Mouse (Mus musculus) 3T3-L1 (cell line): ENCODE measurements around the gene Dok4.
"Not testable (repeated sequence)": the region's sequence is repeated elsewhere in the genome, so short reads cannot be mapped to it uniquely, and the experiment has no call there.

Experiments used
- DNase-seq: peaks from one replicate; pipeline ENCODE4 v3.0.0-alpha.2; 2015; ENCODE audit warnings: low read depth, low spot score

The Dok4 gene

GRCm38 (mm10) chr8:94841183-94841582, 34.9 kb downstream of the Dok4 start:
- no peak for DNase-seq

- peak; percentile 56 for DNase-seq
Measured at GRCm38 (mm10) chr8:94838600-94838999, 37.5 kb downstream of the Dok4 start.

DNA sequence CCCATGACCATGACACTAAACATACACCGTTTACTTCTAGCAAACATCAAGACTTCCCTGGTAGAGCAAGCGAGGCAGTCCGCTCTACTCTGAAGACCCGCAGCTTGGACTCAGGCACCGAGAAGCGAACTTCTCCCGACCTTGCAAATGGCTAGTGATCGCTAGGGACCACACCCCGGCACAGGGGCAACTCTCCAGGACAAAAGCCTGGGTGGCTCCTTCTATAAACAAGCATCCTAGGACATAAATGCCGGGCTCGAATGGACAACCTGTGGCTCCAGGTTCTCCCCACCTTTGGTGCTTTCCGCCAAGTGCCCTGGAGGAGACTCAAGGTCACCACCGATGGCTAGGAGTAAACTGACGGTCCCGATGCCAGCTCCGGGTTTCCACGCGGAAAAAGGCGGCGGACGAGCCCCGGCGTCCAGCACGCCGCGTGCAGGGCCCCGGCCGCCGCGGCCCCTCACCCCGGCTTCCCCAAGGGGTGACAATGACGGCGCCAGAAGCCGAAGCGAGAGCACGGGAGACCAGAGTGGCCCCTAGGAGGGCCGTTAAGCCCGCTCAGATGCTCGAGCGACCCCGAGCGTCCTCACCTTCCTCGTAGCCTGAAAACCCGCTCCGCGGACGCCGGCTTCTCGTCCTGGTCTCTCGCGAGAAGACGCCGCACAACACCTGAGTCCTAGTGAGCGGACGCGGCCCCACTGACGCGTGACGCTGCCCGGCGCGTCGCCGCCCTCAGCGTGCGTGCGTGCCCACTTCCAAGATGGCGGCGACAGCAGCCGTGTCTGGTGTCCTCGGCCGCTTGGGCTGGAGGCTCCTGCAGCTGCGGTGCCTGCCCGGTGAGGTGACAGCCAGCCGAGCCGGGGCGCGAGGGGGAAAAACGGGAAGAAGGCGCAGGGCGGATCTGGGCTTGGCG, 38.2 kb downstream of the Dok4 start, which contains the start of the genes Coq9 and Ciapin1:
Coq9 (plus strand) TSS at position 660 of the 913 bp plus-strand sequence.
Ciapin1 (minus strand) TSS at position 697 of the 913 bp plus-strand sequence.
- peak; percentile 95 for DNase-seq

DNA sequence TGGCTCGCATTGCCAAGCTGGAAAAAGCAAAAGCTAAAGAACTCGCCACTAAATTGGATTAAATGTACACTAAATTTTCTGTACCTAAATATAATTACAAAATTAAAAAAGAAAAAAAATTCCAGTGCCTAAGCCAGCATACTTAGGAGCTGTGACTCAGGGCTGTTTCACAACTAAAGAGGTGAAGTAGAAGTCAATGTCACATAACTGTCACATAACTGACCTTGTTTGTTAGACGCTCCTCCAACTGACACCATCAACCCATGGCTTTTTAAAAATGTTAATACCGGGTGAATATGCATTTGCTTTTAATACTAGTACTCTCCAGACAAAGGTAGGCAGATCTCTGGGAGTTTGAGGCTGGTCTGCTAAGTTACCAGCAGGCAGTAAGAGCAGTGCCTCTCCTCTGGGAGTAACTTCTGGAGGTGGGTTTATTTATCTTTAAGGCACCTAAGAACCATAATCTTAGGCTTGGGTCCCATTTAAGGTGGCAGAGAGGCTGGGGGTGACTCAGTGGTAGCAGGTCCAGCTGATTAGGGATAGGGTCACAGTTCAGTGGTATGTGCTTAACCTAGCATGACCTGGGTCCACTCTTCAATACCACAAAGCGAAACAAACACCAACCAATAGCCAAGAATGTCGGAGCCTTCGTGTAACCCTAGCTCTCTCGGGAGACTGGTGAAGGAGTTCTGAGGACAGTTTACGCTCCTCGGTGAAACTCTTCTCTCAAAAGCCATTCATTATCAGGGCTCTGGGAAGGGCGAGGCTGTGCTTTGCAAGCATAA, 39.5 kb downstream of the Dok4 start:
- DNase-seq, result peak; percentile 32

GRCm38 (mm10) chr8:94835751-94836150, 40.4 kb downstream of the Dok4 start:
- DNase-seq, result not testable (repeated sequence)

- not testable (repeated sequence) for DNase-seq
Measured at GRCm38 (mm10) chr8:94833901-94834405, 42.2 kb downstream of the Dok4 start.

- DNase-seq, result peak; percentile 46
Measured at GRCm38 (mm10) chr8:94828284-94828683, 47.8 kb downstream of the Dok4 start.

DNA sequence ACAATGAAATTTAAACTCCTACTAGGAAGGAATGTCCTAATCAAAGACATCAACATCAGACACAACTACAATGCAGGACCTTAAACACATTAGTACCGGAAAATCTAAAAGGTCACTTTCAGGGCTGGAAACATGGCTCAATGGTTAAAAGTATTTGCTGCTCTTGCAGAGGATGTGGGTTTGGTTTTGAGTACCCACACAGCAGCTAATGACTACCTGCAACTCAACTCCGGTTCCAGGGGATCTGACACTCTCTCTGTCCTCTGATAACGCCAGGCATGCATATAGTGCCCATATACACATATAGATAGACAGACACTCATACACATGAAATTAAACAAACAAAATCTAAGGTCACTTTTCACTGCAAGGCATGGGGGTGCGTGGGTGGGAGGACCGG, 49.9 kb downstream of the Dok4 start:
- no peak for DNase-seq

- DNase-seq, result peak; percentile 48
Measured at GRCm38 (mm10) chr8:94825170-94825569, 51.0 kb downstream of the Dok4 start.

- peak; percentile 78 for DNase-seq
Measured at GRCm38 (mm10) chr8:94822637-94823560, 53.2 kb downstream of the Dok4 start.

DNA sequence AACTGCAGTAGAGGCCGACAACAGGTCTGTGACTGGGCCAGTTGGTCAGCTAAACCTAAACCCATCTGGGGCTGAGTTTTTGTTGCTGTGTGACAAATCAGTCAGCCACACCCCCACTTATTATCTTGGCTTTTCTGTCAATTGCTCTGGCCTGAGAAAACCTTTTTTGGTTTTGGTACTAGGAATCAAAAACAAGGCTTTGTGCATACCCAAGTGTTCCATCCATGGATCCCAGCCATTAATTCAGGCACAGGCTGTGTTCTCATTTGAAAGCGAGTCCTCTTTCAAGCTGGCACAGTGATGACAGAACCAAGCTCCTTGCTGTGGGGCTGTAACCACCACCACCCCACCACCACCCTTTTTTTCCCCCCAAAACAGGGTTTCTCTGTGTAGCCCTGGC, 54.7 kb downstream of the Dok4 start:
- DNase-seq, result no peak

- DNase-seq, result no peak
Measured at GRCm38 (mm10) chr8:94820553-94820952, 55.6 kb downstream of the Dok4 start.

- no peak for DNase-seq
Measured at GRCm38 (mm10) chr8:94819671-94820179, 56.4 kb downstream of the Dok4 start.

DNA sequence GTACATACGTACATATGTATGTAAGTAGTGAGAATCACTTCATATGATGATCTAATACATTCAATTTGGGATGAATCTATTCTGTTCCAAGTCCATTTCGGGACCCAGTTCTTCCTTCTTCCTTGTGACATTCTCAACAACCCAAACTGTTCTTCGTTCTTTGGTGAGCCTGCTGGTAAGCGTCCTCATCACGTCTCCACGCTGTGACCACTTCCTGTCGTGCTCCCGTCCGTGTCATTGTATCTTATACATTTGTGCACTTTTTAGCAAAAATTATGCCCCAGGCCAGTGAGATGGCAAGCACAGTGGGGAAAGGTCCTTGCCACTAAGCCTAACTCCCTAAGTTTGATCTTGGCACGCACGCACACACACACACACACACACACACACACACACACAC, 58.2 kb downstream of the Dok4 start:
- DNase-seq, result no peak

DNA sequence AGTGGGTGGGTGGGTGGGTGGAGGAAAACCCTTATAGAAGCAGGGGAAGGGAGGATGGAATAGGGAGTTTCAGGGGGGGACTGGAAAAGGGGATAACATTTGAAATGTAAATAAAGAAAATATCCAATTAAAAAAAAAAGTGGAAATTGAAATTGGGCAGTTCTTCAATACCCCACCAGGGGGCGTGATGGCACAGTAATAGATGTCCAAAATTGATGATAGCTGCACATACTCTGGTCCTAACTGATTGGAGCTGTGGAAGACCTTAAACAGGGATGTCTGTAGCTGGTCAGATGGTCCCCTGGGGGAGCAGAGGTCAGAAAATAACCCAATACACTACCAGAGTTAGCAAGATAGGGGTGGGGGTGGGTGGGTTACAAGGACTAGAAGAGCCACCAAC, 61.6 kb downstream of the Dok4 start:
- DNase-seq, result peak; percentile 61
